Mouse (Mus musculus) olfactory bulb, adult 2 months (tissue): ENCODE measurements around the gene Ado.

Experiments
- CTCF ChIP-seq: fragments of 200-500 bp; IDR thresholded peaks from 2 replicates; pipeline ENCODE4 v1.5.1; 2012; ENCODE audit warnings: low read depth, mild to moderate bottlenecking, low read length, moderate library complexity; ENCODE audit not compliant: insufficient read depth
- POLR2A ChIP-seq: fragments of 200-500 bp; IDR thresholded peaks from 2 replicates; pipeline ENCODE4 v1.6.1; 2012; ENCODE audit warnings: mild to moderate bottlenecking, low read depth, low read length, moderate library complexity; ENCODE audit not compliant: insufficient read depth

- no peak for TF ChIP-seq CTCF
- TF ChIP-seq POLR2A, result no peak
These were observed 44.7 kb downstream of the Ado start for GRCm38 (mm10) chr10:67504046-67504445.
